Mouse (Mus musculus) embryonic facial prominence, embryonic 12.5 days (tissue): ENCODE data around the gene Hint2. TPM values are rescaled to one million over a fixed set of nuclear protein-coding genes. Genes with fewer than 3 reads are reported as not detected.

Experiments
- microRNA-seq: library from miRNA; unstranded; fragments of <30 nt; microRNA quantifications from one replicate; pipeline ENCODE4, GENCODE M21; 2017
- polyA plus RNA-seq: library from polyadenylated mRNA; unstranded; fragments of >200 nt; fragmentation: Nextera tagmentation; extraction: Ambion mirVana; gene quantifications from 2 replicates; pipeline ENCODE4 v1.2.1, GENCODE M21; 2016

Gene Hint2
- polyA plus RNA-seq, 1 experiment from 2014 or later = 79.3 TPM

Small RNA genes lying within 50 kb of the gene (microRNA-seq; reads per million reads assigned to microRNA genes)
- not detected for gene Gm25262

Other genes starting within 250 kb of the Hint2 start
- gene Fam166b, start 227.3 kb downstream of the Hint2 start, polyA plus RNA-seq = 0.27 TPM in 1 of 2 replicates, not detected in the other
- 15.4 and 16.5 TPM in 2 replicates for gene Tesk1, start 214.5 kb downstream of the Hint2 start, polyA plus RNA-seq
- 3.5 and 3.7 TPM in 2 replicates for gene Cd72, start 201.8 kb downstream of the Hint2 start, polyA plus RNA-seq
- gene Sit1, start 172.7 kb downstream of the Hint2 start, polyA plus RNA-seq = not detected in 2 replicates
- gene Ccdc107, start 163.6 kb downstream of the Hint2 start, polyA plus RNA-seq = 57.4 and 62.3 TPM in 2 replicates
- gene Arhgef39, start 156.8 kb downstream of the Hint2 start, polyA plus RNA-seq = 43.6 and 44.1 TPM in 2 replicates
- gene Car9, start 149.5 kb downstream of the Hint2 start, polyA plus RNA-seq = 1.3 and 1.6 TPM in 2 replicates
- 151 and 177 TPM in 2 replicates for gene Tpm2, start 132.7 kb downstream of the Hint2 start, polyA plus RNA-seq
- 43.5 and 49.9 TPM in 2 replicates for gene Creb3, start 94.1 kb downstream of the Hint2 start, polyA plus RNA-seq
- gene Tln1, start 93.8 kb downstream of the Hint2 start, polyA plus RNA-seq = 71.0 and 73.9 TPM in 2 replicates
- 33.8 and 37.7 TPM in 2 replicates for gene Rgp1, start 77.8 kb downstream of the Hint2 start, polyA plus RNA-seq
- gene Gba2, start 77.6 kb downstream of the Hint2 start, polyA plus RNA-seq = 32.0 and 34.0 TPM in 2 replicates
- gene Msmp, start 72.0 kb downstream of the Hint2 start, polyA plus RNA-seq = 1.5 and 2.1 TPM in 2 replicates
- gene Npr2, start 24.5 kb downstream of the Hint2 start, polyA plus RNA-seq = 25.1 and 29.7 TPM in 2 replicates
- gene Spag8, start 2.9 kb downstream of the Hint2 start, polyA plus RNA-seq = 1.8 and 1.9 TPM in 2 replicates
- 7.7 and 8.4 TPM in 2 replicates for gene Tmem8b, start 12.5 kb upstream of the Hint2 start, polyA plus RNA-seq
- gene Fam221b, start 12.7 kb upstream of the Hint2 start, polyA plus RNA-seq = 2.4 and 2.6 TPM in 2 replicates
- gene Olfr70, start 44.3 kb upstream of the Hint2 start, polyA plus RNA-seq = not detected in 2 replicates
- gene Olfr71, start 53.8 kb upstream of the Hint2 start, polyA plus RNA-seq = 0.06 TPM in 1 of 2 replicates, not detected in the other
- gene Hrct1, start 70.7 kb upstream of the Hint2 start, polyA plus RNA-seq = 0.15 and 0.43 TPM in 2 replicates
- not detected in 2 replicates for gene Spaar, start 73.6 kb upstream of the Hint2 start, polyA plus RNA-seq
- gene Olfr159, start 114.5 kb upstream of the Hint2 start, polyA plus RNA-seq = not detected in 2 replicates
- gene Olfr156, start 167.4 kb upstream of the Hint2 start, polyA plus RNA-seq = 0.09 and 0.31 TPM in 2 replicates
- 0.08 TPM in 1 of 2 replicates, not detected in the other for gene Olfr157, start 183.7 kb upstream of the Hint2 start, polyA plus RNA-seq
- gene Olfr155, start 195.1 kb upstream of the Hint2 start, polyA plus RNA-seq = 0.18 TPM in 1 of 2 replicates, not detected in the other
- gene Reck, start 219.1 kb upstream of the Hint2 start, polyA plus RNA-seq = 30.4 and 33.9 TPM in 2 replicates